Mouse (Mus musculus) gastrocnemius, postnatal 10 days (tissue): ENCODE data around the gene Slc11a1. TPM values are rescaled to one million over a fixed set of nuclear protein-coding genes. Genes with fewer than 3 reads are reported as not detected.
A peak's percentile ranks its signal among the peaks of the same experiment; 100 is the strongest.

Experiments
- DNase-seq: peaks from one replicate; pipeline ENCODE4 v3.0.0; 2021; ENCODE audit warnings: mixed read lengths
- total RNA-seq, 2 experiments: library from RNA; stranded (reverse); gene quantifications; 2 replicates each; pipeline ENCODE4 v1.2.3; 2021

Slc11a1 gene
- total RNA-seq, 2 experiments from 2014 or later: 2.5 to 5.2 TPM

DNA sequence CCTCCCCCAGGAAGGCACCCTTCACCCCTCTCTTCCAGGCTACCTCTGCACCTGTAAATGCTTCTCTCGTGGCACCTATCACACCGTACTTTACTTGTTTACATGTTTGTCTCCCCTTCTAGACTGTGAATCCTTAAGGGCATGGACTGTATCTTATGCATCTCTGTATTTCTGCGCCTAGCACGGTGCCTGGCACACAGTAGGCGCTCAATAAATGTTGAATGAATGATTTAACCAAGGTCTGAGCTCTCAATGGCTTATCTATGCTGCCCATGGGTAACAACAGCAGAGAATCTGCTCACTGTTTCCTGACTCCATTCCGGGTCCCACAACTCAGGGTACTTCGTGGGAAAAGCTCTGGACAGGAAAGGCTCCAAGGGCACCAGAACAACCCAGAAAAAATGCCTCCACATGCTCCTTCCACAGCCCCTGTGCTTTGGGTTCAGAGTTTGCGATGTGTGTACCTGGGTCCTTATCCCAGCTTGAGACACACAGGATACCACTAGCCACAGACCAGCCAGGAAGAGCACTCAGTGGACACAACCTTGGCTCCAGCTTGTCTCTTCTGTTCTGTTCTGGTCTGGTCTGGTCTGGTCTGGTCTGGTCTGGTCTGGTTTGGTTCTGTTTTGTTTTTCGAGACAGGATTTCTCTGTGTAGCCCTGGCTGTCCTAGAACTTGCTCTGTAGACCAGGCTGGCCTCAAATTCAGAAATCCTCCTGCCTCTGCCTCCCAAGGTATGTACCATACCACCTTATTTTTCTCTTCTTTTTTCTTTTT lies 21.4 kb upstream of the Slc11a1 start:
- DNase-seq: no peak

DNA sequence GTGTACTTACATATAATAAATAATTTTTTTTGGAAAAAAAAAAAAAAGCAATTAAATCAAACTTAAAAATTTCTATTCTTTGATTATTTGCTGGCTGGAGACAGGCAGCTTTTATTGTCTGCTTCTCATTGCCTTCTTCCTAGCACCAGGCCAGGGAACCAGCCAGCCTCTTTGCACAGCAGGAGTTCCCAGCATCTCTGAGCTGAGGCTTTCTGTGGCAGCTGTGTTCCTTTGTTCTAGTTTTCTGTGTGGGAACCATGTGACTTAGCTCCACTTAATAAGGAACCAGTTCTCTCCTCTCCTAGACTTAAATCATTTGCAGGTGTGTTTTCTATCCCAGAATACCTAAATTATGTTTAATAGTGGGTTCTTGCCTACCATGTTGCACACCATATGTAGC lies 17.5 kb upstream of the Slc11a1 start:
- DNase-seq: no peak

DNA sequence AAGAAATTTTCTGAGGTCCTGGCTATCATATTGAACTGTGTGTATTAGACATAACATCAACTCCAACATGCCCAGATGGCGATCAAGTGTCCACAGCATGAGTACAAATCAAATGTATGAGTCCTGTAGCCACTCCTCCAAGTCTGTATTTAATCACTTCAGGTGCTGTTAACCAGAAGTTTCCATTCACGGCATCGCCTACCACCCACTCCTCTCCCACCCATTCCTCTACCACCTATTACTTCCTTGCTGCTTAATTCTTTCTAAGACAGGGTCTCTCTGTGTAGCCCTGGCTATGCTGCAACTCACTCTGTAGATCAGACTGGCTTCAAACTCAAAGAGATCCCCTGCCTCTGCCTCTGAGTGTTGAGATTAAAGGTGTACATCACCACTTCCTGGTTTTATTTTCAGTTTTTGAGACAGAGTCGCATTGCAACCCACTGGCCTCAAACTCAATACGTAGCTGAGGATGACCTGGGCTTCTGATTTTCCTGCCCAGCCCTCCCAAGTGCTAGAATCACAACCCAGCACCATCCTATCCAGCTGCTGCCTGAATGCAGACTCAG lies 15.0 kb upstream of the Slc11a1 start:
- no peak for DNase-seq

GRCm38 (mm10) chr1:74361812-74362211 lies 13.2 kb upstream of the Slc11a1 start, which contains the start of gene Catip:
Gene Catip, plus strand, starts transcription at chr1:74362108.
- peak; percentile 55 for DNase-seq

DNA sequence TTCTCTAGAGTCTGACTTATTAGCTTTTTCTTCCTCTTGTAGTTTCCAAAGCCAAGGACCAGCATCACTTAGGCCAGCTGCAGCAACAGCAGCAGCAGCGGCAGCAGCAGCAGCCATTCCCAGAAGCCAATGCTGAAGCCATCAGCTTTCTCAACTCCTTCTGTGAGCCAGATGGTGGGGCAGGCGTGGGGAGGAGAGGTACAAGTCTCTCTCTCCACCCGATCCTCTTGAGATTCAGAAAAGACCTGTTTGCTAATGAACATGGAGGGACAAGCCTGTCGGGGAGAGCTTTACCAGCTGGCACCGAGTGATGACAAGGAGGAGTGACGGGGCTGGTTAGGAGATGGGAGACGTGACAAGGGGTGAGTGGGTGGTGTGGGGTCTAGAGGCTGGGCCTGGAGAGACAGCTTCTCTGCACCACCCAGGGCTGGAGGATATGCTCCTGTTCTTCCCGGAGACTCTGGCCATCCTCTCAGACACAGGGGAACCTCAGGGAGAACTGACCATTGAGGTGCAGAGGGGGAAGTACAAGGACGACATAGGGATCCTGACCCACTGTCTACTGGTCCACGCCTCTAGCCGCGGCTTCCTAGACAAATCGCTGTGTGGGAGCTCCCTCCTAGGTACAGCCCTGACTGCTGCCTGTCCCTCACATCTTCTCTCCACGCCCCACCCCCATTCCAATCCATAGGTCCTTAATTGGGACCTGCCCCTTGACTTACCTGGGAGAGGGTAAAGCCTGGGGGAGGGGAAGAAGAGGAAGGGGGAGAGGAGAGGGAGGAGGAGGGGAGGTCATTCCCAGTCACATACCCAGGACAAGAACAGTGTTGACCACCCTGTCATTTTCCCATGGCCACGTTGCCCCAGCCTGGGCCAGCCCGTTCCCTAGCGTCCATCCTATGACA lies 12.4 kb upstream of the Slc11a1 start:
- DNase-seq: no peak

GRCm38 (mm10) chr1:74363437-74363836 lies 11.6 kb upstream of the Slc11a1 start:
- DNase-seq: no peak

GRCm38 (mm10) chr1:74364270-74364669 lies 10.7 kb upstream of the Slc11a1 start:
- no peak for DNase-seq

- peak; percentile 64 for DNase-seq
Measured at GRCm38 (mm10) chr1:74367886-74368645, 6.9 kb upstream of the Slc11a1 start.

GRCm38 (mm10) chr1:74370040-74370439 lies 5.0 kb upstream of the Slc11a1 start:
- DNase-seq: no peak

DNA sequence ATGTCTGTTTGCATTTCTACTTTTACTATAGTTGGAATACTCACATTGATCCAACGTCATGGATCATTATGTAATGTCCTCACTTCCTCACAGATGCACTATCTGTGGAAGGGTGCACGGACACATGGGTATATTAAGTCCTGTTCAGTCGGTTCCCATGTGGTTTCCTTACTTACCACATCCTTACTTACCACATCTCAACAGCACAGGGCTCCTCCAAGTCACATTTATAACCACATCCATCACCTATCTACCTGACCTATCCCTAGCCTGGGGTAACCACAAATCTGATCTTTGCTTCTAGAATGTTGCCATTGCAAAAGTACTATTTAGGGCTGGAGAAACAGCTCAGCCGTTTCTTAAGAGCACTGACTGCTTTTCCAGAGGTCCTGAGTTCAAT lies 1.6 kb upstream of the Slc11a1 start:
- DNase-seq: no peak

- DNase-seq: no peak
Measured at GRCm38 (mm10) chr1:74375561-74375960, 566 bp downstream of the Slc11a1 start.

GRCm38 (mm10) chr1:74376396-74376795 lies 1.4 kb downstream of the Slc11a1 start:
- DNase-seq: no peak

- no peak for DNase-seq
Measured at GRCm38 (mm10) chr1:74379058-74379504, 4.1 kb downstream of the Slc11a1 start.

- DNase-seq: no peak
Measured at GRCm38 (mm10) chr1:74380484-74380883, 5.5 kb downstream of the Slc11a1 start.

- DNase-seq: no peak
Measured at GRCm38 (mm10) chr1:74381588-74382021, 6.6 kb downstream of the Slc11a1 start.

GRCm38 (mm10) chr1:74383385-74383784 lies 8.4 kb downstream of the Slc11a1 start:
- no peak for DNase-seq

DNA sequence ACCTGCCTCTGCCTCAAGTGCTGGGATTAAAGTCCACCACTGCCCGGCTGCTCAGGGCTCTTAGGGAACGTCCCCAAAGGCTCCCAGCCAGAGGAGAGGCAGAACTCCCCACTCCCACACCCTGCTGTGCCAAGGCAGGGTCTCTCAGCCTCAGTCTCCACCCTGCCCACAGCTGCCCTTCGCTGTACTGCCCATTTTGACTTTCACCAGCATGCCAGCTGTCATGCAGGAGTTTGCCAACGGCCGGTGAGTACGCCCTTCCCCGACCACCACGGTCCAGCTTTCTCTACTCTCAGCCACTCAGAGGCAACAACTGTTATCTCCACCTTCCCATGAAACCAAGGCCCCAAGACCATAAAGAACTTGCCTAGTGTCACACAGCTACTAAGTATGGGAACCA lies 9.5 kb downstream of the Slc11a1 start:
- DNase-seq: no peak

- DNase-seq: no peak
Measured at GRCm38 (mm10) chr1:74385064-74385463, 10.1 kb downstream of the Slc11a1 start.

GRCm38 (mm10) chr1:74385531-74385930 lies 10.5 kb downstream of the Slc11a1 start:
- DNase-seq: no peak

- DNase-seq: no peak
Measured at GRCm38 (mm10) chr1:74386363-74386713, 11.3 kb downstream of the Slc11a1 start.

DNA sequence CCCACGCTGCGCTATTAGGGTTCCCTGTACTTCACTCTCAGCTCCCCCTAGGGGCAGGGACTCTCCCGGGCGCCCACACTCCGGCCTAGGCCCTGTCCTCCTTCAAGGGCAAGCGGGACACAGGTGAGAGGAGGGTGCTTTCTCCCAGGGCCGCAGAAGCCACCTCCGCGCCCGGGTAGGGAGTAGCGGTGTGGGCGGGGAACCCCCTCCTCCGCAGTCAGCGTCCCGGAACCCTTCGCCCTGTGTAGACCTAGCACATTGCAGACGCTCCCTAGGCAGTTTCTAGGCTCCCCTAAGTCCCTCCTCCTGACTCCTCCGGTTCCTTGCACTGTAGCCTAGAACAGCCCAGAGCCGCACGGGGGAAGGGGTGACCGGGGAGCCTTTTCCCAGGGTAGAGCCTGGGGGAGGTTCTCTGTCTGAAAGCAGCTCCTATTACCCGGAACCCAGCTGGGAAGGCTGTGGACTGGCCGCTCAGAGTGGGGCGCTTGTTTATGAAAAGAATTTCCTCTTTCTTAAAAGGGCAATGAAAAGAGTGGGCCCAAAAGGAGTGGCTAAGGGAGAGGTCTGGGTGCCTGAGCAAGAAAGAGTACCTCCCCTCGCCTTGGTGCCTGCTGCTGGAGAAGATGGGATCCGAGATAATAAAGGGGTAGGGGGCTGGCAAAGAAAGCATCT lies 11.9 kb downstream of the Slc11a1 start:
- DNase-seq: peak; percentile 85
